Mouse (Mus musculus): ENCODE results near the gene Gin1.

GRCm38 (mm10) chr1:97809255-97809912, 39.4 kb downstream of the Gin1 start:
- TF ChIP-seq CTCF (IDR thresholded peaks at IDR 0.05; ENCODE audit: control insufficient read depth, insufficient read depth, insufficient read length) (no peak), MYOD1 (IDR thresholded peaks at IDR 0.05; ENCODE audit: control insufficient read depth, insufficient read length, low read depth) (no peak), FOSL1 (IDR thresholded peaks at IDR 0.05; ENCODE audit: insufficient read depth, low read length, poor library complexity, severe bottlenecking) (no peak)
